Mouse (Mus musculus) cerebellum, postnatal 36 days (tissue): ENCODE data around the gene Pam.

Source experiments
- DNase-seq, 2 experiments: peaks; one replicate each; pipeline ENCODE4 v3.0.0; 2021 to 2022; ENCODE audit warnings: mixed read lengths in 2 of 2

Gene Pam

DNA sequence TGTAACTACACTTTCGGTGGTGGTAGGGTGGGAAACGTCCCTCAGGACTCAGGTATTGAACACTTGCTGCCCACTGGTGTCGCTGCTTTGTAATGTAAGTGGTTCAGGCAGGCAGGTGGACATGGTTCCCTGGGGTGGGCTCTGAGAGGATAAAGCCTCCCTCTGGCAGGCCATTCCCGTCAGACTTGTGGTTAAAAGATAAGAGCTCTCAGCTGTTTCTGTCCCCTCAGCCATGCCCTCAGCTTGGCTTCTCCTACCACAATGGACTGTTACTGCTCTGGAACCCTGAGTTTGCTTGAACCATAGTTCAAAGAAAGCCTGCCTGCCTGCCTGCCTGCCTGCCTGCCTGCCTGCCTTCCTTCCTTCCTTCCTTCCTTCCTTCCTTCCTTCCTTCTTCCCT, 341.1 kb downstream of the Pam start:
- DNase-seq, result no peak

- no peak for DNase-seq
Observed at GRCm38 (mm10) chr1:97753216-97753615, 342.2 kb downstream of the Pam start.

DNA sequence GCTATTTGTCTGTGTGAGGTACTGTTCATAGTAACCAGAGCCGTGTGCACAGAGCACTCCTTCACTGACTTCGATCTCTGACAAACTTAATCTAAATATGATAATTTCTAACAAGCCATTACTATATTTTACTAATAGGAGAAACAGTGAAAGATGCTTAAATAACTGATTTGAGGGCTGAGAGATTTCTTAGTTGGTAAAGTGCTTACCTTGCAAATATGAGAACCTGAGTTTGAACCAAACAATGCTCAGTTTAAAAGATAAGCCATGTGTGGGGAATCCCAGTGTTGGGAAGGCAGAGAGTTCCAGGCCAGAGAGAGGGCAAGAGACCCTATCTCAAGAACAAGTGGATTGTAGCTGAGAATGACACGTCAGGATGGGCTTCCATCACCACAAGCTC, 347.3 kb downstream of the Pam start:
- DNase-seq, result no peak

GRCm38 (mm10) chr1:97746261-97746660, 349.2 kb downstream of the Pam start:
- DNase-seq, result no peak

DNA sequence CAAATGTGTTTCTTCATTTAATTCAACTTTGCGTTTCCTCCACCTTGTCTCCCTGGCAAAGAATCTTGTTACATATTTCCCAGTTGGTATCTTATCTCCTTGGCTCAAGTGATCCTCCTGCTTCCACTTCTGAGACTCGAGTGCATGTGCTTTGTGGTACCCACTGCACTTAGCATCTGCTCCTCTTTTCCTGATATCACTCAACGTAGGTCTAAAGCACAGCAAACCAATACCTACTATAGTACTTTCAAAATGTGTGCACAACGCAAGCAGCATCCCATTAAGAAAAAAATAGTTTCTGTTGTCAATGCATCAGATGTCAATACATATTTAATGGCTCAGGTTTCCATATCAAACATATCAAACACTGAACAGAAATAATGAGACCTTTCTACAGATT, 349.7 kb downstream of the Pam start:
- DNase-seq, result no peak
